Comparison of ENCODE assay signal across 11 mouse cellular contexts in genomic region chr3:57287854-57288720, GRCm38 (mm10). TPM values are rescaled to one million over a fixed set of nuclear protein-coding genes. Genes with fewer than 3 reads are reported as not detected.
DNase-seq lines count a peak whose midpoint lies in the region; ATAC-seq lines count a peak whose summit lies in the region.
"Had no signal": no experiment of that assay in that cellular context is flagged by ENCODE, and none has a peak within 500 bp of the region (broad histone marks: within the 10 kb centered on the region; RNA-seq: fewer than 3 reads in every experiment).

No protein-coding gene starts in this region.

- no peak overlapping the region for H3K4me3 ChIP-seq in kidney, embryonic 15.5 days (replicated peaks)
- H3K4me3 ChIP-seq in brown adipose tissue, adult 24 weeks (ENCODE audit: insufficient read depth, low read depth, low read length): peak overlapping the region; percentile 15; the same call in 1 of the 2 replicates
- H3K4me3 ChIP-seq in intestine, embryonic 16.5 days (ENCODE audit: low read length): no peak overlapping the region

- H3K27me3 ChIP-seq in kidney, embryonic 15.5 days: no peaks in the 10 kb centered on the region
- no peaks in the 10 kb centered on the region for H3K27me3 ChIP-seq in intestine, embryonic 16.5 days (replicated peaks; ENCODE audit: control insufficient read depth, insufficient read depth, low read length)

- H3K4me1 ChIP-seq in kidney, embryonic 15.5 days: peaks cover 22% of the 10 kb centered on the region
- H3K4me1 ChIP-seq in brown adipose tissue, adult 24 weeks (ENCODE audit: control insufficient read depth, insufficient read depth, insufficient read length, low read length): peaks cover 13% of the 10 kb centered on the region
- H3K4me1 ChIP-seq in intestine, embryonic 16.5 days (ENCODE audit: control insufficient read depth, insufficient read depth, low read length): no peaks in the 10 kb centered on the region

- no peak for DNase-seq in kidney, postnatal 25 days
- peak; percentile 16 for DNase-seq in ES-CJ7 (ENCODE audit: low read depth, low spot score)
- no peak for DNase-seq in testis, postnatal 10 days (ENCODE audit: low spot score)
- DNase-seq in embryo, embryonic 11 days: no peak
- DNase-seq in layer of hippocampus, adult 11-12 months (ENCODE audit: low spot score): no peak
- DNase-seq: adrenal gland, postnatal 36 days; thymus, postnatal 36 days had no signal

- H3K36me3 ChIP-seq in kidney, embryonic 15.5 days: peaks cover 6% of the 10 kb centered on the region
- no peaks in the 10 kb centered on the region for H3K36me3 ChIP-seq in intestine, embryonic 16.5 days (ENCODE audit: control insufficient read depth, insufficient read depth, low read length)

- WGBS in kidney, embryonic 15.5 days: 40% methylated on average over 7 of the region's 7 CpGs
- WGBS in intestine, embryonic 16.5 days: 54% methylated on average over 7 of the region's 7 CpGs

- H3K4me2 ChIP-seq in kidney, embryonic 15.5 days: no peak overlapping the region
- H3K4me2 ChIP-seq in intestine, embryonic 16.5 days (ENCODE audit: low read depth, low read length): no peak overlapping the region

- H3K27ac ChIP-seq in kidney, embryonic 15.5 days: peak overlapping the region; percentile 91
- peak overlapping the region; percentile 100 for H3K27ac ChIP-seq in brown adipose tissue, adult 24 weeks (replicated peaks; ENCODE audit: low read depth, low read length)
- H3K27ac ChIP-seq in intestine, embryonic 16.5 days (ENCODE audit: low read length): peak overlapping the region; percentile 63
- H3K27ac ChIP-seq: hindbrain, postnatal 0 days had no signal

- peak; percentile 22 for ATAC-seq in kidney, embryonic 15.5 days (replicated peaks; ENCODE audit: low FRiP score)
- no peak for ATAC-seq in intestine, embryonic 16.5 days
- ATAC-seq: hindbrain, postnatal 0 days had no signal

- H3K9ac ChIP-seq in kidney, embryonic 15.5 days: no peak overlapping the region
- no peak overlapping the region for H3K9ac ChIP-seq in intestine, embryonic 16.5 days (ENCODE audit: low read depth, low read length)

- no peaks in the 10 kb centered on the region for H3K9me3 ChIP-seq in kidney, embryonic 15.5 days (replicated peaks)
- H3K9me3 ChIP-seq in intestine, embryonic 16.5 days (ENCODE audit: control insufficient read depth, low read length): no peaks in the 10 kb centered on the region

RNA-seq across cellular contexts. Expression of gene Tm4sf1, which starts 13.7 kb away (rescaled TPM):
- 199 and 212 TPM in 2 replicates for polyA plus RNA-seq in kidney, embryonic 15.5 days (2015; fragmentation: Nextera tagmentation; extraction: Ambion mirVana)
- 49.0 and 77.1 TPM in 2 replicates for polyA plus RNA-seq in brown adipose tissue, adult 24 weeks (2012; ENCODE audit: insufficient read depth, insufficient read length, missing spikeins)
- polyA plus RNA-seq in intestine, embryonic 16.5 days (2015; fragmentation: Nextera tagmentation; extraction: Ambion mirVana): 68.3 and 68.4 TPM in 2 replicates
